In genomic region chr5:25614659-25615061, GRCm38 (mm10) we compare ENCODE assay signal across 15 mouse cellular contexts.
DNase-seq lines count a peak whose midpoint lies in the region; ATAC-seq and TF ChIP-seq lines count a peak whose summit lies in the region.
"Had no signal": no experiment of that assay in that cellular context is flagged by ENCODE, and none has a peak within 500 bp of the region (broad histone marks: within the 10 kb centered on the region; RNA-seq: fewer than 3 reads in every experiment).

No protein-coding gene starts in this region.

- TF ChIP-seq POLR2A in cerebellum, adult 2 months (IDR thresholded peaks at IDR 0.05; ENCODE audit: borderline replicate concordance, insufficient read depth, low read length): no peak

- H3K4me3 ChIP-seq in hindbrain, embryonic 16.5 days (ENCODE audit: low read length): no peak overlapping the region
- H3K4me3 ChIP-seq in hindbrain, embryonic 14.5 days (replicated peaks; ENCODE audit: low read length): no peak overlapping the region
- no peak overlapping the region for H3K4me3 ChIP-seq in stomach, embryonic 15.5 days (replicated peaks)
- H3K4me3 ChIP-seq in cerebellum, adult 2 months (replicated peaks; ENCODE audit: insufficient read depth, low read depth, low read length): no peak overlapping the region
- H3K4me3 ChIP-seq: heart, embryonic 10.5 days; kidney, embryonic 15.5 days; limb, embryonic 15.5 days; liver, embryonic 15.5 days had no signal

- no peak overlapping the region for H3K9ac ChIP-seq in hindbrain, embryonic 16.5 days (ENCODE audit: low read depth, low read length)
- no peak overlapping the region for H3K9ac ChIP-seq in hindbrain, embryonic 14.5 days
- no peak overlapping the region for H3K9ac ChIP-seq in stomach, embryonic 15.5 days
- H3K9ac ChIP-seq: kidney, embryonic 15.5 days; limb, embryonic 15.5 days; liver, embryonic 15.5 days had no signal

- no peak for TF ChIP-seq CTCF in cerebellum, adult 2 months (IDR thresholded peaks at IDR 0.05; ENCODE audit: borderline replicate concordance, insufficient read depth, low read depth, low read length)

- H3K9me3 ChIP-seq in hindbrain, embryonic 16.5 days (ENCODE audit: control insufficient read depth, low read length): no peaks in the 10 kb centered on the region
- H3K9me3 ChIP-seq in hindbrain, embryonic 14.5 days (ENCODE audit: control insufficient read depth, low read length): no peaks in the 10 kb centered on the region
- H3K9me3 ChIP-seq in stomach, embryonic 15.5 days: no peaks in the 10 kb centered on the region
- H3K9me3 ChIP-seq: heart, embryonic 10.5 days; kidney, embryonic 15.5 days; limb, embryonic 15.5 days; liver, embryonic 15.5 days had no signal

- no peaks in the 10 kb centered on the region for H3K36me3 ChIP-seq in hindbrain, embryonic 16.5 days (ENCODE audit: control insufficient read depth, insufficient read depth, low read length)
- no peaks in the 10 kb centered on the region for H3K36me3 ChIP-seq in hindbrain, embryonic 14.5 days (replicated peaks; ENCODE audit: control insufficient read depth, insufficient read depth)
- H3K36me3 ChIP-seq in stomach, embryonic 15.5 days: no peaks in the 10 kb centered on the region
- H3K36me3 ChIP-seq: heart, embryonic 10.5 days; kidney, embryonic 15.5 days; limb, embryonic 15.5 days; liver, embryonic 15.5 days had no signal

- no peaks in the 10 kb centered on the region for H3K27me3 ChIP-seq in hindbrain, embryonic 16.5 days (replicated peaks; ENCODE audit: control insufficient read depth, insufficient read depth, low read length)
- no peaks in the 10 kb centered on the region for H3K27me3 ChIP-seq in hindbrain, embryonic 14.5 days (ENCODE audit: control insufficient read depth, insufficient read depth, low read length)
- H3K27me3 ChIP-seq in stomach, embryonic 15.5 days (replicated peaks): no peaks in the 10 kb centered on the region
- H3K27me3 ChIP-seq in cerebellum, adult 2 months (ENCODE audit: control insufficient read depth, insufficient read depth, low read length): no peaks in the 10 kb centered on the region
- H3K27me3 ChIP-seq: kidney, embryonic 15.5 days; limb, embryonic 15.5 days; liver, embryonic 15.5 days had no signal

- no peak for ATAC-seq in hindbrain, embryonic 16.5 days
- no peak for ATAC-seq in hindbrain, embryonic 14.5 days (ENCODE audit: low FRiP score)
- ATAC-seq in stomach, embryonic 15.5 days (ENCODE audit: insufficient read depth, low FRiP score, low read depth): no peak
- ATAC-seq in monocyte, adult 5-6 weeks (replicated peaks; ENCODE audit: insufficient number of reproducible peaks, low FRiP score, low TSS enrichment, poor library complexity, severe bottlenecking): no peak

- H3K4me2 ChIP-seq in hindbrain, embryonic 16.5 days (ENCODE audit: low read length): no peak overlapping the region
- no peak overlapping the region for H3K4me2 ChIP-seq in hindbrain, embryonic 14.5 days (replicated peaks)
- no peak overlapping the region for H3K4me2 ChIP-seq in stomach, embryonic 15.5 days
- H3K4me2 ChIP-seq: kidney, embryonic 15.5 days; limb, embryonic 15.5 days; liver, embryonic 15.5 days had no signal

- DNase-seq in hindbrain, embryonic 14.5 days (ENCODE audit: low spot score): no peak
- DNase-seq in urinary bladder, adult 2 months (ENCODE audit: low spot score): peak; percentile 40
- no peak for DNase-seq in urinary bladder, postnatal 4 days (ENCODE audit: low spot score in 2 of 2)
- no peak for DNase-seq in cerebellum, adult 2 months
- DNase-seq: cerebellum, adult 9-10 months; heart, postnatal 10 days; lung, postnatal 10 days; thymus, postnatal 14 days had no signal

- WGBS in hindbrain, embryonic 16.5 days: 92% methylated on average over 4 of the region's 4 CpGs
- WGBS in hindbrain, embryonic 14.5 days: 89% methylated on average over 4 of the region's 4 CpGs
- 83% methylated on average over 4 of the region's 4 CpGs for WGBS in stomach, embryonic 15.5 days
- WGBS in cerebellum, adult 2 months: 88% methylated on average over 4 of the region's 4 CpGs

- H3K4me1 ChIP-seq in hindbrain, embryonic 16.5 days (ENCODE audit: control insufficient read depth, insufficient read depth, low read depth, low read length): no peaks in the 10 kb centered on the region; the same call in 1 of the 2 replicates
- no peaks in the 10 kb centered on the region; the same call in 1 of the 2 replicates for H3K4me1 ChIP-seq in hindbrain, embryonic 14.5 days (replicated peaks; ENCODE audit: control insufficient read depth, insufficient read depth, low read length)
- 0 out of 2 replicates have a peak, but pooled peaks cover 7% of the 10 kb centered on the region for H3K4me1 ChIP-seq in stomach, embryonic 15.5 days
- H3K4me1 ChIP-seq in cerebellum, adult 2 months (ENCODE audit: control insufficient read depth, insufficient read depth, low read length): peaks cover 9% of the 10 kb centered on the region
- H3K4me1 ChIP-seq: heart, embryonic 10.5 days; kidney, embryonic 15.5 days; liver, embryonic 15.5 days had no signal

- peak overlapping the region; percentile 46 for H3K27ac ChIP-seq in hindbrain, embryonic 16.5 days (ENCODE audit: low read depth, low read length)
- no peak overlapping the region; the same call in 1 of the 2 replicates for H3K27ac ChIP-seq in hindbrain, embryonic 14.5 days
- peak overlapping the region; percentile 11; the same call in 1 of the 2 replicates for H3K27ac ChIP-seq in stomach, embryonic 15.5 days
- H3K27ac ChIP-seq in cerebellum, adult 2 months (ENCODE audit: insufficient read depth, low read length): no peak overlapping the region
- H3K27ac ChIP-seq: heart, embryonic 10.5 days; kidney, embryonic 15.5 days; limb, embryonic 15.5 days; liver, embryonic 15.5 days had no signal

Comparison
In these comparisons a context has a peak if more than half of its experiments do, and no peak if none do; other contexts are left out.
1. H3K27ac ChIP-seq: peak in hindbrain, embryonic 16.5 days (single experiment) and stomach, embryonic 15.5 days (single experiment); none in hindbrain, embryonic 14.5 days (single experiment) and cerebellum, adult 2 months (single experiment).